Mouse (Mus musculus): ENCODE data around the gene Krt76. TPM values are rescaled to one million over a fixed set of nuclear protein-coding genes. Genes with fewer than 3 reads are reported as not detected.

Gene Krt76
- polyA plus RNA-seq (2014; fragmentation: Nextera tagmentation; extraction: Ambion mirVana): not detected in 2 replicates

DNA sequence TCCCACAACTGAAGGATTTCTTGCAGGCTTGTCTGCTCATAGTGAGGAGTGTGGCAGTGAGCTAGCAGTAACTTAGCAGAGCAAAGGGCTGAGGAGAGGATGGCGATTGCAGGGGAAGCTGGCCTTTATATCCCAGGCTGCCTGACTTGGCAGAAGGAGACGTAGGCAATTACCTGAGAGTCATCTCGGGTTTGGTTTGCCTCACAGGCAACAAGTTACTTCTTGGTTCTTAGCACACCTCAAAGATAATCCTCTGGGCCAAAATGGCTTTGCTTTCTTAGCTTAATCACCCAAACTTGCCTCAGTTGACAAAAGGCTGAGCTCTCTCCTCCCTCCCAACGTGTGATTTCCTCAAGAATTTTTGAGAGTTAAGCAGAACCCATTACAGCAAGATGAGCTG is at the start of gene Krt76:
Gene Krt76 (minus strand): TSS at position 101 of the 400 bp plus-strand sequence.
- Histone ChIP-seq H3K4me2 (no peak within 1 kb of the TSS), H3K4me3 (ENCODE audit: low read depth, low read length) (no peak within 1 kb of the TSS), H3K27ac (ENCODE audit: low read depth, low read length) (no peak within 1 kb of the TSS), H3K9me3 (ENCODE audit: control insufficient read depth, low read length) (no peaks in the 10 kb centered on the region), H3K27me3 (replicated peaks; ENCODE audit: control insufficient read depth, insufficient read depth, low read length) (no peaks in the 10 kb centered on the region), H3K9ac (ENCODE audit: low read depth, low read length) (no peak within 1 kb of the TSS), H3K36me3 (ENCODE audit: control insufficient read depth, insufficient read depth, low read length) (no peaks in the 10 kb centered on the region), H3K4me1 (replicated peaks; ENCODE audit: control insufficient read depth, insufficient read depth, low read length) (no peaks in the 10 kb centered on the region)
- 46% methylated on average over 4 of the region's 4 CpGs for WGBS
- ATAC-seq (replicated peaks; ENCODE audit: low FRiP score) (no peak), DNase-seq (ENCODE audit: low spot score) (no peak)

DNA sequence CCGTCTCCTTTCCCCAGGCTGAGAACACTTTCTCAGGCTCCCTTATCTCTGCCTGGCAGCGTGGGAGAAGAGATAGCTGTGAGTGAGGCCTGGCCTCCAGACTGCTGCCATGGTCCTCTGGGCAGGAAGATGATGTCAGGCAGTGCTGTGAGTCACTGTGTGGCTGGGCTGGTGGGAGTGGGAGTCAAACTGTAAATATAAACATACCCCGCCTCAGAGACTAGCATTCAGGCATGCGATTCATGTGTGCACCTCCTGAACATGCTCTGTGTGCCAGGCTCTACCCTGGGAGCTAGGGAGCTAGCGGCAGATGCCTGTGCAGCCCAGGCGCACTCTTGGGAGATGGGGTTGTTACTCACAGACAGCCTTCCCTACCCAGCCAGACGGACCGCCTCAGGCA is 49.2 kb upstream of the Krt76 start:
- H3K4me2 ChIP-seq: no peak overlapping the region
- H3K9me3 ChIP-seq (ENCODE audit: control insufficient read depth, low read length): no peaks in the 10 kb centered on the region
- H3K9ac ChIP-seq (ENCODE audit: low read depth, low read length): no peak overlapping the region
- no peaks in the 10 kb centered on the region for H3K36me3 ChIP-seq (ENCODE audit: control insufficient read depth, insufficient read depth, low read length)
- 41% methylated on average over 8 of the region's 8 CpGs for WGBS
- no peak overlapping the region for H3K4me3 ChIP-seq (ENCODE audit: low read depth, low read length)
- no peak for DNase-seq (ENCODE audit: low spot score)
- H3K27me3 ChIP-seq (replicated peaks; ENCODE audit: control insufficient read depth, insufficient read depth, low read length): no peaks in the 10 kb centered on the region; the same call in none of the 2 replicates
- no peaks in the 10 kb centered on the region for H3K4me1 ChIP-seq (replicated peaks; ENCODE audit: control insufficient read depth, insufficient read depth, low read length)
- ATAC-seq (replicated peaks; ENCODE audit: low FRiP score): 0 out of 2 replicates have a peak, but pooled peaks have one; percentile 23
- H3K27ac ChIP-seq (ENCODE audit: low read depth, low read length): no peak overlapping the region

DNA sequence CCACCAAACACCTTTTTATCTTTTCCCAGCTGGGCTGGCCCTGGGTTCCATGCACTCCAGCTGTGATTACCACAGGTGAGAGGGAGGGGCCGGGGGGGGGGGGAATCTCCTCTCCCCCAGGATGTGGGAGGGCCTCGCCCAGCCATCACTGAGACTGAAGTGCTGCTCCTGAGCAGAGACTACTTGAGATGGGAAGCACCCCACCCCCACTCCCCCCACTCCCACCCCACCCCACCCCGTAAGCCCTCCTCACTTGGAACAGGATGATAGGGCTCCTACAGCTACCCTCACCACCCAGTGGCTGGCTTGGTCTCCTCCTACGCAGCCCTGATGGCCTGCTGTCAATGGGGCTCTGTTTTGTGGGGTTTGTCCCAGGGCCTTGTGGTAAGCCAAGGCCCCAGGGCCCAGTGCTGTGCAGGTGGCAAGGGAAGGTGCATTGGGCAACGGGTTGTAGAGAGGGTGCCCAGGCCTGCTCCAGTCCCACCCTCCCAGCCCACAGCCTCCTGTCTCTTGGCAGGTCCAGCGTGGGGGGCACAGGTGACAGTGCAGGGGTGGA is 47.6 kb upstream of the Krt76 start, which contains the start of gene Krt79:
Gene Krt79 (minus strand): TSS at position 51 of the 556 bp plus-strand sequence.
- H3K4me3 ChIP-seq (ENCODE audit: low read depth, low read length): no peak within 1 kb of the TSS
- no peaks in the 10 kb centered on the region for H3K36me3 ChIP-seq (ENCODE audit: control insufficient read depth, insufficient read depth, low read length)
- ATAC-seq (replicated peaks; ENCODE audit: low FRiP score): peak; percentile 18; the same call in 1 of the 2 replicates
- H3K27ac ChIP-seq (ENCODE audit: low read depth, low read length): no peak within 1 kb of the TSS
- no peak within 1 kb of the TSS for H3K4me2 ChIP-seq
- no peaks in the 10 kb centered on the region; the same call in none of the 2 replicates for H3K27me3 ChIP-seq (replicated peaks; ENCODE audit: control insufficient read depth, insufficient read depth, low read length)
- H3K9me3 ChIP-seq (ENCODE audit: control insufficient read depth, low read length): no peaks in the 10 kb centered on the region
- no peak for DNase-seq (ENCODE audit: low spot score)
- H3K4me1 ChIP-seq (replicated peaks; ENCODE audit: control insufficient read depth, insufficient read depth, low read length): no peaks in the 10 kb centered on the region
- H3K9ac ChIP-seq (ENCODE audit: low read depth, low read length): no peak within 1 kb of the TSS
- WGBS: 58% methylated on average over 6 of the region's 6 CpGs

DNA sequence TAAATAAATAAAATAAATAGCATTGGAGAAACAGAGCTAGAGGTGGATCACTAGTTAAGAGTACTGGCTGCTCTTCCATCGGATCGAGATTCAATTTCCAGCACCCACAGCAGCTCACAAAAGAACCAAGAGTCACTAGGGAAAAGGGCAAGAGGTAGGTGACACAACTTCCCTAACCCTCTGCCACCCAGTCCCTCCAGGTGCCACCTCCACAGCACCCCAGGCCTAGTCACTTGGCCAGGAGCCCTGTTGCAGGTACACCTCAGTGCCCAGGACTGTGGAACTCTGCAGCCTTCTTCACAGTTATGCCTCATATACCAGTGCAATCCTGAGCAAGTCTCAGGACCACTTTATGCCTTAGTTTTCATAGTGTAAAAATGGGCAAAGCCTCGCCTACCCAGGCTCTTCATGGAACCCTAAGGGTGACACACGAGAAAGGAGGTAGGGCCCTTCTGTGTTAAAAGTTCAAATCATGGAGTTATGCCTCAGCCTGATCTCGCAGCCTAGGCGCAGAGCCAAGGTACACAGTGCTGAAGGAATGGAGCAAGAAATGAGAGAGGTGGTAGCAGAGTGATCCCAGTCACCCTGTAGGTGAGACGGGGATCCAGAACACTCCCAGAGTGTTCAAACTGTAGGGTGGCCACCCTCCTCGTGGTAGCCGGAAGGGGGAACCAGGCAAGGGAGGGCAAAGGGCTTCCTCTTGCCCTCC is 46.0 kb upstream of the Krt76 start:
- Histone ChIP-seq H3K4me1 (replicated peaks; ENCODE audit: control insufficient read depth, insufficient read depth, low read length) (no peaks in the 10 kb centered on the region), H3K27me3 (replicated peaks; ENCODE audit: control insufficient read depth, insufficient read depth, low read length) (no peaks in the 10 kb centered on the region; the same call in none of the 2 replicates), H3K4me2 (no peak overlapping the region), H3K36me3 (ENCODE audit: control insufficient read depth, insufficient read depth, low read length) (no peaks in the 10 kb centered on the region), H3K9me3 (ENCODE audit: control insufficient read depth, low read length) (no peaks in the 10 kb centered on the region), H3K9ac (ENCODE audit: low read depth, low read length) (no peak overlapping the region), H3K4me3 (ENCODE audit: low read depth, low read length) (no peak overlapping the region), H3K27ac (ENCODE audit: low read depth, low read length) (no peak overlapping the region)
- DNase-seq (ENCODE audit: low spot score) (no peak), ATAC-seq (replicated peaks; ENCODE audit: low FRiP score) (no peak)
- 81% methylated on average over 9 of the region's 9 CpGs for WGBS

DNA sequence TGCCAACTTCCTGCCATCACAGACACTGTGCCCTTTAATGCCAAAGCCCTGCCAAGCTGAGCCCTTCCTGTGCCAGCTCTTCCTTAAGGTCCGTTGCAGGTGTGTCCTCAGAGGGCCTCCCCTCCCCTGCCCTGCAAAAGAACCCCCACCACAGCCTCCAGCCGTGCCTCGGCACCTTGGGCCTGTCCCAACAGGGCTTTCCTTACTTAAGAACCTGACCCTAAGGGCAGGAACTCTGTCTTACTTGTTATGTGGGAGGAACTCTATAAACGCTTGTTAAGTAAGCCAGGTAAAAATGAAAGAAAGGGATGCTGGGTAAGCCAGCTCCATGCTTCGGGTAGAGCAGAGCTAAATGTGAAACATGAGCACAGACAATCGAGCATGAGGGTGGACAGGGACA is 40.3 kb upstream of the Krt76 start:
- no peak overlapping the region for H3K9ac ChIP-seq (ENCODE audit: low read depth, low read length)
- no peak overlapping the region for H3K4me2 ChIP-seq
- no peak for ATAC-seq (replicated peaks; ENCODE audit: low FRiP score)
- H3K27ac ChIP-seq (ENCODE audit: low read depth, low read length): no peak overlapping the region
- H3K4me3 ChIP-seq (ENCODE audit: low read depth, low read length): no peak overlapping the region
- DNase-seq (ENCODE audit: low spot score): no peak
- peaks cover 6% of the 10 kb centered on the region; the same call in 1 of the 2 replicates for H3K4me1 ChIP-seq (replicated peaks; ENCODE audit: control insufficient read depth, insufficient read depth, low read length)
- H3K36me3 ChIP-seq (ENCODE audit: control insufficient read depth, insufficient read depth, low read length): no peaks in the 10 kb centered on the region
- no peaks in the 10 kb centered on the region for H3K9me3 ChIP-seq (ENCODE audit: control insufficient read depth, low read length)
- peaks cover 24% of the 10 kb centered on the region for H3K27me3 ChIP-seq (replicated peaks; ENCODE audit: control insufficient read depth, insufficient read depth, low read length)
- 67% methylated on average over 6 of the region's 6 CpGs for WGBS

DNA sequence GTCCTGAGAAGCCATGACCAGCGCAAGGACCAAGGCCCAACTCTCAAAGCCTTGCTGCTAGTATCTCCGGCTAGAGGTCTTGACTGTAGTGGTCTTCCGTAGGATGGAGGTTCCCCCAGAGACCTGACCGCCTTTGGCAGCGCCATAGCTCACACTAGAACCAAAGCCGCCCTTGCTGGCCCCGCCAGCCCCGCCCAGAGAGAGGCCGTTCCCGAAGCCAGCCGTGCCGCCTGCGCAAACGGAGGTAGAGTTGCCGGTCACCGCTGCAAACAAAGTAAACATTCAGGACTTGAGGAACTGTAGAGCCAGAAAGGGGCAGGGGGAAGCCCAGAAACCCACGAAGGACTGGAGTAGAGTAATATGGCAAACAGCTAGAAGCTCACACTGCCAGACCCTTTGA is 36.9 kb upstream of the Krt76 start:
- Histone ChIP-seq H3K9ac (ENCODE audit: low read depth, low read length) (no peak overlapping the region), H3K36me3 (ENCODE audit: control insufficient read depth, insufficient read depth, low read length) (no peaks in the 10 kb centered on the region), H3K27me3 (replicated peaks; ENCODE audit: control insufficient read depth, insufficient read depth, low read length) (peaks cover 24% of the 10 kb centered on the region), H3K4me2 (peak overlapping the region; percentile 55), H3K9me3 (ENCODE audit: control insufficient read depth, low read length) (no peaks in the 10 kb centered on the region), H3K4me1 (replicated peaks; ENCODE audit: control insufficient read depth, insufficient read depth, low read length) (peaks cover 6% of the 10 kb centered on the region; the same call in 1 of the 2 replicates), H3K27ac (ENCODE audit: low read depth, low read length) (no peak overlapping the region), H3K4me3 (ENCODE audit: low read depth, low read length) (peak overlapping the region; percentile 23; the same call in 1 of the 2 replicates)
- 3% methylated on average over 17 of the region's 17 CpGs for WGBS
- no peak for ATAC-seq (replicated peaks; ENCODE audit: low FRiP score)
- no peak for DNase-seq (ENCODE audit: low spot score)

DNA sequence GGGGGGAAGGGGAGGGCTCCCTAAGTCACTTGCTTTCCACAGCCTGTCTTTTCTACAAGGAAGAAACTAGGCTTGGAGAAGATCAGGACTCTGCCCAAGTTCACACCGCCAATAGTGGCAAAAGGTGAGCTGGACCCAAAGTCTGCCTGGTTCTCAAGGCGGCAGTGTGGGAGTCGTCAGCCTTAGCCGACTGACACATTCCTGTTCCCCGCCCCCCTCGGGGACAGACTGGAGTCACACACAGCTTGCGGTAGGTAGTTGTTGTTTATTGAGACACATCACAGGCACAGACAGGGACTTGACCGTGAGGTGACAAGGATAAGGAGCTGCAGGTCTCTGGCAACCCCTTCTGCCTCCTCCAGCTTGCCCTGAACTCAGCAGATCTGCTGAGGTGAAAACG is 36.4 kb upstream of the Krt76 start:
- no peak for DNase-seq (ENCODE audit: low spot score)
- Histone ChIP-seq H3K27ac (ENCODE audit: low read depth, low read length) (no peak overlapping the region), H3K4me1 (replicated peaks; ENCODE audit: control insufficient read depth, insufficient read depth, low read length) (peaks cover 6% of the 10 kb centered on the region; the same call in 1 of the 2 replicates), H3K4me3 (ENCODE audit: low read depth, low read length) (no peak overlapping the region), H3K27me3 (replicated peaks; ENCODE audit: control insufficient read depth, insufficient read depth, low read length) (peaks cover 24% of the 10 kb centered on the region), H3K36me3 (ENCODE audit: control insufficient read depth, insufficient read depth, low read length) (no peaks in the 10 kb centered on the region), H3K4me2 (peak overlapping the region; percentile 55), H3K9ac (ENCODE audit: low read depth, low read length) (no peak overlapping the region), H3K9me3 (ENCODE audit: control insufficient read depth, low read length) (no peaks in the 10 kb centered on the region)
- no peak for ATAC-seq (replicated peaks; ENCODE audit: low FRiP score)
- WGBS: 13% methylated on average over 9 of the region's 9 CpGs

DNA sequence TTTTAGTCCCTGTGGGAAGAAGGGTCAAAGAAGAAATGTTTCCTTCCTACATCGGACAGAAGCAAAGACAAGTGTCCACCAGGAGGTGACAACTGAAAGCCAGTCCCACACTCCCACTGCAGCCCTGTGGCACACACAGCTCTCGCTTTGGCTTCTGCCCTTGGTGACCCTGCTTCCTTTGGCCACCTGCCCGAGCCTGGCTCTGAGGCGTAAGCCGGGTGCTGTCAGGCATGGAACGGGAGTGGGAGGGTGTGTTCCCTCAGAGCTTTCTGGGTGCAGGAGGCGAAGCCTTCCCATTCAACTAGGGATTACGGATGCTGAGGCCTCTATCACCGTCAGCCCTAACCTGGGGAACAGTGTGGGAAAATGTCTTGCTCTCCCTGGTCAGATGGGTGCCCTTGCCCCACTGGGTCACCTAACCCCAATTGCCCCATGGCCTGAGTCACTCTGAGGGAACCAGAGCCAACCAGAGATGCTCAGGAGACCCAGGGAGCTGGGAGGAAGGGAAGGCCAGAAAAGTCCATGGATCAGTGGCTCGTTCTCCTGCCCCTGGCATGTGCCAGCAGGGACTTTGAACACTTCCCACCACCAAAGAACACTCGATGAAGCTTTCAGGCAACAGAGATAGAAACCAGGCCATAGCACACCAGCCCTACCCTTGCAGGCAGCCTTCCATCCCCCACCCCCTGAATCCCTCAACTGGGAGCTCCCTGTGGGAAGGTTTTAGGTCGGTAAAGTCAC is 34.8 kb upstream of the Krt76 start:
- Histone ChIP-seq H3K36me3 (ENCODE audit: control insufficient read depth, insufficient read depth, low read length) (no peaks in the 10 kb centered on the region), H3K4me3 (ENCODE audit: low read depth, low read length) (no peak overlapping the region), H3K9me3 (ENCODE audit: control insufficient read depth, low read length) (no peaks in the 10 kb centered on the region), H3K9ac (ENCODE audit: low read depth, low read length) (no peak overlapping the region), H3K27ac (ENCODE audit: low read depth, low read length) (no peak overlapping the region), H3K4me1 (replicated peaks; ENCODE audit: control insufficient read depth, insufficient read depth, low read length) (peaks cover 6% of the 10 kb centered on the region; the same call in 1 of the 2 replicates), H3K27me3 (replicated peaks; ENCODE audit: control insufficient read depth, insufficient read depth, low read length) (peaks cover 24% of the 10 kb centered on the region), H3K4me2 (no peak overlapping the region)
- ATAC-seq (replicated peaks; ENCODE audit: low FRiP score): no peak
- WGBS: 66% methylated on average over 12 of the region's 12 CpGs
- DNase-seq (ENCODE audit: low spot score): no peak

Data from liver, embryonic 11.5 days (tissue).